Mouse (Mus musculus): ENCODE measurements around the gene Hspa4. TPM values are rescaled to one million over a fixed set of nuclear protein-coding genes. Genes with fewer than 3 reads are reported as not detected.
"Not testable (repeated sequence)": the region's sequence is repeated elsewhere in the genome, so short reads cannot be mapped to it uniquely, and the experiment has no call there.

Gene Hspa4
- polyA plus RNA-seq, 1 experiment from 2014 or later: 86.5 TPM

DNA sequence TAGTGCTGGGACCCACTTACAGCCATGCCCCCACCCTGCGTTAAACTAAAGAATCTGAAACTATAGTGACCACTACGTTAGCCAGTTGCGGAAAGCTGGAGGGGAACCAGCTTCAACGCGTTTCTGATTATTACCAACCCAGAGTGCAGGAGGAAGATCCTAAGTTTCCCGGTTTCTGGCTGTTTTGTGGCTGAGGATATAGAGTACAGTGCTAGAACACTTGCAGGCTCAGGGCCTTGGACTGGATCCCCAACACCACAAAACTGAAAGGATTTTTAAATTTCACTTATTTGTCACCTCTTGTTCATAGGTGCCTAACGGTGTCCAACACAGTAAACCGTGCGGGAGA, 884 bp upstream of the Hspa4 start:
- H3K27me3 ChIP-seq (replicated peaks; ENCODE audit: control insufficient read depth, insufficient read depth, low read length): no peaks in the 10 kb centered on the region
- peaks cover 25% of the 10 kb centered on the region for H3K4me1 ChIP-seq (ENCODE audit: control insufficient read depth, insufficient read depth, low read length)
- no peaks in the 10 kb centered on the region for H3K9me3 ChIP-seq (ENCODE audit: control insufficient read depth, low read length)
- ATAC-seq (ENCODE audit: low read depth) (no peak), DNase-seq (ENCODE audit: low spot score) (no peak)
- H3K36me3 ChIP-seq (ENCODE audit: control insufficient read depth, insufficient read depth, low read length): 0 out of 2 replicates have a peak, but pooled peaks cover 10% of the 10 kb centered on the region
- H3K9ac ChIP-seq (ENCODE audit: low read depth, low read length): peak overlapping the region; percentile 99
- H3K4me3 ChIP-seq (ENCODE audit: low read depth, low read length): peak overlapping the region; percentile 100
- H3K4me2 ChIP-seq (ENCODE audit: low read depth, low read length): peak overlapping the region; percentile 87
- peak overlapping the region; percentile 99 for H3K27ac ChIP-seq (replicated peaks; ENCODE audit: low read depth, low read length)
- 56% methylated on average over 9 of the region's 9 CpGs for WGBS

DNA sequence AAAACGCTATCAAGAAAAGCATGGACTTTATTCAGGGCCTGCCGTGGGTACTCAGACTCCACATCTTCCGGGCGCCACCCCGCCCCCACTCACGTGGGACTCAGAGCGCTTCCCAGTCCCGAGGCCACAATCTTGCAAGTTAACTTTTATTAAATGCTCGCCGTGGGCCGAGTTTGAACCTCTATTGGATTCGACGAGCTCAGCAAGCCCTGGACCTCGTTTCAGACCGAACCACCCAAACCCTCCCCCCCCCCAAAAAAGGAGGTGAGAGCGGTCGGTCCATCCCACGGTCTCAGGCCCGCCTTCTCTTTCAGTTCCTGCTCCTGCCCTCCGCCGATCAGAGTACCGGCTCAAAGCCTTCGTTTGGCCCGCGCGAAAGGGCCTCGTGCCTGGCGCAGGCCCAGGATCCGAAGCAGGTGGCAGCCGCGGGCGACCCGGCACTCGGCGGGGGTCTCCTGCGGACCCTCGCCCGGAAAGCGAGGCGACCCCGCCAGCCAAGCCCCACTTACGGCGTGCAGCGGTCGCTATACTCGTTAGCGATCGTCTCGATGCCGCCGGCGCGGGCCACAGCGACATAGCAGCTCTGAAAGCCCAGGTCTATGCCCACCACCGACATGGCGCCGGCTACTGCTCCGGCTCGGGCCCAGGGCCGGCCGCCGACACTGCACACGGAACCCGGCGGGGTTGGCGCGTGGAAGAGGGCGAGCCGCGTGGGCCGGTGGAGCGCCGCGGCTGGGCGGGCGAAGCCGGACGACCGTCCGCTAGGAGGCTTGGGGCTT, 517 bp downstream of the Hspa4 start:
- H3K27ac ChIP-seq (replicated peaks; ENCODE audit: low read depth, low read length): peak overlapping the region; percentile 99
- under 1% methylated on average over 30 of the region's 80 CpGs for WGBS

DNA sequence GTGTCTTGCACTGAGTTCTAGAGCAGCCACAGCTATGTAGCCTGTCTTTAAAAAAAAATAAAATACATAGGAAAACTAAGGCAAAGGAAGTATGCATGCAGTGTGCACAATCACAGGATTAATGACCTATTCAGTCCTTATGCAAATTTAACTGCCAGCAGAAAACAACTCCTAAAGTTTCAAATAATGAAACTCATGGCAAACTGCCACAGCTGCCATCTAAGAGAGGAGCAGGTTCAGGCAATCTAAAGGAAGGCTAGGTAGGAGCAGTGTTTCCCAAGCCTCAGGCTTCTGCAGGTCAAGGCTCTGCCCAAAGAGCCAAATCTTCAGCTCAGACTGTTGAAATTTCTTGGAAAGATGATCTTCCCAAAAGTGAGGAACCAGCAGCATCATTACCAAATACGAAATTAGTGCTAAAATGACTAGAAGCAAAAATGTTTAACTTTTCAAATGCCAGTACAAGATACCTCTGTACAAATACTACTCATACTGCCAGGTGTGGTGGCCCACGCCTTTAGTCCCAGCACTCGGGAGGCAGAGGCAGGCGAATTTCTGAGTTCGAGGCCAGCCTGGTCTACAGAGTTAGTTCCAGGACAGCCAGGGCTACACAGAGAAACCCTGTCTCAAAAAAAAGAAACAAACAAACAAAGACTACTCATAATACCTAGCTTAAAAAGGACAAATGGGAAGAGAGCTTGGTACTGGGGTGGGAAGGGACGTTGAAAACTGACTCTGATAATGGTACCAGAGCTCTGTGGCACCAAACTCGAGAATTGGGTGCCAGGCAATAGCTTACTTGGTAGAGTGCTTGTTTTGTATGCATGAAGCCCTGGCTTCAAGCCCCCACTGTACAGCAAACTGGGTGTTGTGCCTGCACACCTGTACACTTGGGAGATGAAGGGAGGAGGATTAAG, 2.1 kb downstream of the Hspa4 start:
- DNase-seq (ENCODE audit: low spot score) (no peak), ATAC-seq (ENCODE audit: low read depth) (no peak)
- Histone ChIP-seq H3K27ac (replicated peaks; ENCODE audit: low read depth, low read length) (no peak overlapping the region), H3K9me3 (ENCODE audit: control insufficient read depth, low read length) (no peaks in the 10 kb centered on the region), H3K4me3 (ENCODE audit: low read depth, low read length) (peak overlapping the region; percentile 100), H3K4me1 (ENCODE audit: control insufficient read depth, insufficient read depth, low read length) (peaks cover 25% of the 10 kb centered on the region), H3K36me3 (ENCODE audit: control insufficient read depth, insufficient read depth, low read length) (peaks cover 14% of the 10 kb centered on the region; the same call in 1 of the 2 replicates), H3K4me2 (ENCODE audit: low read depth, low read length) (peak overlapping the region; percentile 87), H3K9ac (ENCODE audit: low read depth, low read length) (peak overlapping the region; percentile 22; the same call in 1 of the 2 replicates), H3K27me3 (replicated peaks; ENCODE audit: control insufficient read depth, insufficient read depth, low read length) (no peaks in the 10 kb centered on the region)
- WGBS: 88% methylated on average over 7 of the region's 7 CpGs

More for the DNA sequence above, 517 bp downstream of the Hspa4 start:
- Histone ChIP-seq H3K36me3 (ENCODE audit: control insufficient read depth, insufficient read depth, low read length) (0 out of 2 replicates have a peak, but pooled peaks cover 14% of the 10 kb centered on the region), H3K27me3 (replicated peaks; ENCODE audit: control insufficient read depth, insufficient read depth, low read length) (no peaks in the 10 kb centered on the region), H3K4me2 (ENCODE audit: low read depth, low read length) (peak overlapping the region; percentile 87), H3K9me3 (ENCODE audit: control insufficient read depth, low read length) (no peaks in the 10 kb centered on the region), H3K9ac (ENCODE audit: low read depth, low read length) (peak overlapping the region; percentile 99), H3K4me3 (ENCODE audit: low read depth, low read length) (peak overlapping the region; percentile 100), H3K4me1 (ENCODE audit: control insufficient read depth, insufficient read depth, low read length) (peaks cover 25% of the 10 kb centered on the region)
- DNase-seq (ENCODE audit: low spot score) (peak; percentile 48), ATAC-seq (ENCODE audit: low read depth) (peak; percentile 66)

DNA sequence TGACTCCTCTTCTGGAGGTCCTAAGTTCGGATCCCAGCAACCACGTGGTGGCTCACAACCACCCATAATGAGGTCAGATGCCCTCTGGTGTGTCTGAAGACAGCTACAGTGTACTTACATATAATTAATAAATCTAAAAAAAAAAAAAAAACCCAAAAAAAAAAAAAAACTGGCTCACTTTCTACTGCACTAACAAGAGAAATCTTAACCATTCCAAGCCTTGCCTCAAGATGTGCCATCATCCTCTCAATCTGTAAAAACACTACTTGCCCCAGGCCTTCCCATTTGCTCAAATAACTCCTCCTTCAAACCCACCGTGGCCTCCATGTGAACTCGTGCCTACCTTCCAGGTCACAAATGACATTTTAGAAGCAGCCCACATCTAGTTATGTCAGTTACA, 3.4 kb downstream of the Hspa4 start:
- DNase-seq (ENCODE audit: low spot score) (no peak), ATAC-seq (ENCODE audit: low read depth) (no peak)
- H3K4me2 ChIP-seq (ENCODE audit: low read depth, low read length): no peak overlapping the region
- peaks cover 25% of the 10 kb centered on the region for H3K4me1 ChIP-seq (ENCODE audit: control insufficient read depth, insufficient read depth, low read length)
- no peak overlapping the region for H3K27ac ChIP-seq (replicated peaks; ENCODE audit: low read depth, low read length)
- no peaks in the 10 kb centered on the region for H3K27me3 ChIP-seq (replicated peaks; ENCODE audit: control insufficient read depth, insufficient read depth, low read length)
- H3K4me3 ChIP-seq (ENCODE audit: low read depth, low read length): no peak overlapping the region
- no peaks in the 10 kb centered on the region for H3K9me3 ChIP-seq (ENCODE audit: control insufficient read depth, low read length)
- peaks cover 21% of the 10 kb centered on the region for H3K36me3 ChIP-seq (ENCODE audit: control insufficient read depth, insufficient read depth, low read length)
- no peak overlapping the region for H3K9ac ChIP-seq (ENCODE audit: low read depth, low read length)
- 74% methylated on average over 4 of the region's 4 CpGs for WGBS

DNA sequence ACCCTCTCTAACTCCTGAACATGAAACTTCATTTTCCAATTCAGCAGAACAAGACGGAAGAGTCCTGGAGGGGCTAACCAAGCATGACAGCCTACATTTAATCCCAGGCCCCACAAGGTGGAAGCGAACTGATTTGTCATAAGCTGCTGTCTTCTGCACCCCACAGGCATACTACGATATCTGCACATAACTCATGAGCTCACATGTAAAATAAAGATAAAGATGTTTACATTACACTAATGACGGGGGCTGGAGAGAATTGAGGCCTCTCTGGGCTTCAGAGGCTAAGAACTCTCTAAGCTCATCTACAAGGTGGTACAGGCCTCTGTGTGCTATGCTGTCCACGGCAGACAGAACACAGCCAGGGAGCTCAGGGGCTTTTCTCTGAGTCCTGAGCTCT, 5.8 kb downstream of the Hspa4 start:
- Histone ChIP-seq H3K36me3 (ENCODE audit: control insufficient read depth, insufficient read depth, low read length) (peaks cover 44% of the 10 kb centered on the region), H3K4me3 (ENCODE audit: low read depth, low read length) (no peak overlapping the region), H3K4me2 (ENCODE audit: low read depth, low read length) (no peak overlapping the region), H3K27me3 (replicated peaks; ENCODE audit: control insufficient read depth, insufficient read depth, low read length) (no peaks in the 10 kb centered on the region), H3K9me3 (ENCODE audit: control insufficient read depth, low read length) (no peaks in the 10 kb centered on the region), H3K4me1 (ENCODE audit: control insufficient read depth, insufficient read depth, low read length) (peaks cover 18% of the 10 kb centered on the region), H3K9ac (ENCODE audit: low read depth, low read length) (no peak overlapping the region), H3K27ac (replicated peaks; ENCODE audit: low read depth, low read length) (no peak overlapping the region)
- ATAC-seq (ENCODE audit: low read depth) (no peak), DNase-seq (ENCODE audit: low spot score) (no peak)
- WGBS: 88% methylated on average over 5 of the region's 5 CpGs

DNA sequence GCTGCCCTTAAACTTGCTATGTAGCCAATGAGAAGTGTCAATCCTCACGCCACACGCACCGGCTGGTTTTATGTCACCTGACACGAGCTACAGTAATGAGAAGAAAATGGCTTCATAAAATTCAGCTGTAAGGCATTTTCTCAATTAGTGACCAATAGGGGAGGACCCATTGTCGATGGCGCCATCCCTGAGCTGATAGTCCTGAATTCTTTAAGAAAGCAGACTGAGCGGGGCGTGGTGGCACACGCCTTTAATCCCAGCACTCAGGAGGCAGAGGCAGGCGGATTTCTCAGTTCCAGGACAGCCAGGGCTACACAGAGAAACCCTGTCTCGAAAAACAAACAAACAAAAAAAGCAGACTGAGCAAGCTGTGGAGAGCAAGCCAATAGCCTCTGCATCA, 9.4 kb downstream of the Hspa4 start:
- no peaks in the 10 kb centered on the region for H3K9me3 ChIP-seq (ENCODE audit: control insufficient read depth, low read length)
- H3K4me1 ChIP-seq (ENCODE audit: control insufficient read depth, insufficient read depth, low read length): no peaks in the 10 kb centered on the region
- DNase-seq (ENCODE audit: low spot score): no peak
- H3K27me3 ChIP-seq (replicated peaks; ENCODE audit: control insufficient read depth, insufficient read depth, low read length): no peaks in the 10 kb centered on the region
- H3K4me2 ChIP-seq (ENCODE audit: low read depth, low read length): no peak overlapping the region
- ATAC-seq (ENCODE audit: low read depth): no peak
- 93% methylated on average over 11 of the region's 11 CpGs for WGBS
- no peak overlapping the region for H3K27ac ChIP-seq (replicated peaks; ENCODE audit: low read depth, low read length)
- peaks cover 70% of the 10 kb centered on the region for H3K36me3 ChIP-seq (ENCODE audit: control insufficient read depth, insufficient read depth, low read length)
- no peak overlapping the region for H3K4me3 ChIP-seq (ENCODE audit: low read depth, low read length)
- H3K9ac ChIP-seq (ENCODE audit: low read depth, low read length): no peak overlapping the region

DNA sequence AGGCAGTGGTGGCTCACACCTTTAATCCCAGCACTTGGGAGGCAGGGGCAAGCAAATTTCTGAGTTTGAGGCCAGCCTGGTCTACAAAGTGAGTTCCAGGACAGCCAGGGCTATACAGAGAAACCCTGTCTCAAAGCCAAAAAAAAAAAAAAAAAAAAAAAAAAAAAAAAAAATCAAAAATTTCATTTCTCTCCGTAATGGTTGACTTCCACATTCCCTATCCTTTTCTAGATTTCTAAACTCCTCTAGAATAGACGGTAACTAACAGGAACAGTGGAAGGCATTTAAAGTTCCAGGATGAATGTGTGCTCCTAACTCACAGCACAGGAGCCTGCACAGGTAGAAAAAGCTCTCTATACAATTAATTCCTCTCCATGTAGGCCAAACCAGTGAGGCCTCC, 10.1 kb downstream of the Hspa4 start:
- not testable (repeated sequence) for ATAC-seq (ENCODE audit: low read depth); H3K9me3 ChIP-seq (ENCODE audit: control insufficient read depth, low read length); H3K4me3 ChIP-seq (ENCODE audit: low read depth, low read length); H3K27ac ChIP-seq (replicated peaks; ENCODE audit: low read depth, low read length); DNase-seq (ENCODE audit: low spot score); H3K4me1 ChIP-seq (ENCODE audit: control insufficient read depth, insufficient read depth, low read length); H3K27me3 ChIP-seq (replicated peaks; ENCODE audit: control insufficient read depth, insufficient read depth, low read length); H3K4me2 ChIP-seq (ENCODE audit: low read depth, low read length); H3K9ac ChIP-seq (ENCODE audit: low read depth, low read length)
- 84% methylated on average over 2 of the region's 2 CpGs for WGBS
- H3K36me3 ChIP-seq (ENCODE audit: control insufficient read depth, insufficient read depth, low read length): peaks cover 74% of the 10 kb centered on the region

DNA sequence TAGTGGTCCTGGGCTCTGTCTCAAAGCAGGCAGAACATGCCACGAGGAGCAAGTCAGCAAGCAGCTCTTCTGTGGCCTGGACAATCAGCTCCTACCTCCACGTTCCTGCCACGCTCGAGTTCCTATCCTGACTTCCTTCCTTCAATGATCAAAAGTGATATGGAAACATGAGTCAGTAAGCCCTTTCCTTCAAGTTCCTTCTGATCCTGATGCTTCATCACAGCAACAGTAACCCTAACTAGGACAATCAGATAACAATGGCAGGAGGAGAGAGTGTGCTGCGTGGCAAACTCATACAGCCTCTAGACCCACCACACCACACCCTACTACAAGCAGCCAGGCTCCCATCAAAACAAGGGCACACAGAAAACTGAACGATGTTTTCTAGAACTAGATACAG, 14.4 kb downstream of the Hspa4 start:
- WGBS: 89% methylated on average over 6 of the region's 6 CpGs
- no peaks in the 10 kb centered on the region for H3K27me3 ChIP-seq (replicated peaks; ENCODE audit: control insufficient read depth, insufficient read depth, low read length)
- no peak overlapping the region for H3K4me3 ChIP-seq (ENCODE audit: low read depth, low read length)
- H3K4me1 ChIP-seq (ENCODE audit: control insufficient read depth, insufficient read depth, low read length): no peaks in the 10 kb centered on the region
- ATAC-seq (ENCODE audit: low read depth): no peak
- no peak overlapping the region for H3K27ac ChIP-seq (replicated peaks; ENCODE audit: low read depth, low read length)
- no peak overlapping the region for H3K4me2 ChIP-seq (ENCODE audit: low read depth, low read length)
- DNase-seq (ENCODE audit: low spot score): no peak
- no peak overlapping the region for H3K9ac ChIP-seq (ENCODE audit: low read depth, low read length)
- H3K36me3 ChIP-seq (ENCODE audit: control insufficient read depth, insufficient read depth, low read length): peaks cover 97% of the 10 kb centered on the region
- H3K9me3 ChIP-seq (ENCODE audit: control insufficient read depth, low read length): no peaks in the 10 kb centered on the region
